Mouse (Mus musculus) hindbrain, embryonic 11.5 days (tissue): ENCODE data around the gene Hnrnpr. TPM values are rescaled to one million over a fixed set of nuclear protein-coding genes. Genes with fewer than 3 reads are reported as not detected.

ENCODE experiments used
- ATAC-seq: fragments of 200-750 bp; cut with Nextera tagmentation; 2 replicates; pipeline ENCODE4 v1.8.0; 2017; ENCODE audit warnings: mild to moderate bottlenecking, moderate TSS enrichment, moderate library complexity; ENCODE audit not compliant: low FRiP score
- DNase-seq: peaks from one replicate; pipeline ENCODE4 v3.0.0-alpha.2; 2015; ENCODE audit warnings: low spot score
- H3K27ac ChIP-seq: fragments of 300-500 bp; sonication (generic); 2 replicates; pipeline ENCODE4 v1.5.1; 2014; ENCODE audit warnings: mild to moderate bottlenecking, low read depth, low read length
- H3K27me3 ChIP-seq: fragments of 300-500 bp; sonication (generic); 2 replicates; pipeline ENCODE4 v1.6.1; 2014; ENCODE audit warnings: mild to moderate bottlenecking, low read length, moderate library complexity, mixed read lengths; ENCODE audit not compliant: control insufficient read depth, insufficient read depth
- H3K36me3 ChIP-seq: fragments of 300-500 bp; sonication (generic); 2 replicates; pipeline ENCODE4 v1.6.1; 2014; ENCODE audit warnings: mild to moderate bottlenecking, low read length, moderate library complexity, mixed read lengths; ENCODE audit not compliant: control insufficient read depth, insufficient read depth
- H3K4me1 ChIP-seq: fragments of 300-500 bp; sonication (generic); replicated peaks from 2 replicates; pipeline ENCODE4 v1.6.1; 2014; ENCODE audit warnings: low read length, mixed read lengths; ENCODE audit not compliant: control insufficient read depth, insufficient read depth
- H3K4me2 ChIP-seq: fragments of 300-500 bp; sonication (generic); replicated peaks from 2 replicates; pipeline ENCODE4 v1.6.1; 2014; ENCODE audit warnings: mild to moderate bottlenecking, low read depth, low read length
- H3K4me3 ChIP-seq: fragments of 300-500 bp; sonication (generic); 2 replicates; pipeline ENCODE4 v1.5.1; 2014; ENCODE audit warnings: low read depth, low read length
- H3K9ac ChIP-seq: fragments of 300-500 bp; sonication (generic); 2 replicates; pipeline ENCODE4 v1.6.1; 2014; ENCODE audit warnings: low read depth, low read length
- H3K9me3 ChIP-seq: fragments of 300-500 bp; sonication (generic); 2 replicates; pipeline ENCODE4 v1.6.1; 2016; ENCODE audit warnings: low read length; ENCODE audit not compliant: control insufficient read depth
- WGBS: fragments of 180-500 bp; shearing (Covaris S2); extraction: QIAGEN DNeasy Blood & Tissue Kit; methylation state at CpG from one replicate; pipeline ENCODE4 v1.1.7; 2014; 5-methylcytosine and 5-hydroxymethylcytosine counted together
- polyA plus RNA-seq: library from polyadenylated mRNA; unstranded; fragments of >200 nt; fragmentation: Nextera tagmentation; extraction: Ambion mirVana; gene quantifications from 2 replicates; pipeline ENCODE4 v1.2.1, GENCODE M21; 2014

The Hnrnpr gene
- polyA plus RNA-seq, 1 experiment from 2014 or later, result 200 TPM

GRCm38 (mm10) chr4:136282621-136283480 lies 27.9 kb upstream of the Hnrnpr start:
- H3K4me2 ChIP-seq, result no peak overlapping the region
- DNase-seq, result peak; percentile 60
- H3K4me1 ChIP-seq, result peaks cover 10% of the 10 kb centered on the region; the same call in 1 of the 2 replicates
- H3K9ac ChIP-seq, result peak overlapping the region; percentile 16; the same call in 1 of the 2 replicates
- H3K9me3 ChIP-seq, result no peaks in the 10 kb centered on the region
- H3K36me3 ChIP-seq, result no peaks in the 10 kb centered on the region
- no peaks in the 10 kb centered on the region for H3K27me3 ChIP-seq
- H3K27ac ChIP-seq, result no peak overlapping the region
- no peak for ATAC-seq
- 28% methylated on average over 10 of the region's 10 CpGs for WGBS
- no peak overlapping the region for H3K4me3 ChIP-seq

GRCm38 (mm10) chr4:136283783-136284182 lies 27.0 kb upstream of the Hnrnpr start:
- Histone ChIP-seq H3K27ac (no peak overlapping the region), H3K4me3 (no peak overlapping the region), H3K4me2 (no peak overlapping the region), H3K27me3 (peaks cover 1% of the 10 kb centered on the region), H3K9me3 (no peaks in the 10 kb centered on the region), H3K36me3 (0 out of 2 replicates have a peak, but pooled peaks cover 5% of the 10 kb centered on the region), H3K9ac (no peak overlapping the region), H3K4me1 (peaks cover 10% of the 10 kb centered on the region; the same call in 1 of the 2 replicates)
- ATAC-seq, result no peak
- 14% methylated on average over 2 of the region's 2 CpGs for WGBS
- peak; percentile 22 for DNase-seq

GRCm38 (mm10) chr4:136284455-136284854 lies 26.3 kb upstream of the Hnrnpr start, which contains the start of gene Zfp46:
Gene Zfp46 (plus strand): TSS chr4:136284683.
- Histone ChIP-seq H3K4me1 (peaks cover 10% of the 10 kb centered on the region; the same call in 1 of the 2 replicates), H3K9me3 (no peaks in the 10 kb centered on the region), H3K27me3 (peaks cover 6% of the 10 kb centered on the region), H3K36me3 (0 out of 2 replicates have a peak, but pooled peaks cover 5% of the 10 kb centered on the region), H3K4me3 (peak within 1 kb of the TSS; percentile 44), H3K4me2 (peak within 1 kb of the TSS; percentile 67), H3K27ac (peak within 1 kb of the TSS; percentile 86), H3K9ac (peak within 1 kb of the TSS; percentile 68)
- DNase-seq (no peak), ATAC-seq (no peak)
- 49% methylated on average over 5 of the region's 5 CpGs for WGBS

GRCm38 (mm10) chr4:136284891-136285290 lies 25.9 kb upstream of the Hnrnpr start:
- WGBS, result 48% methylated on average over 6 of the region's 6 CpGs
- H3K9ac ChIP-seq, result peak overlapping the region; percentile 68
- 0 out of 2 replicates have a peak, but pooled peaks cover 6% of the 10 kb centered on the region for H3K36me3 ChIP-seq
- peak overlapping the region; percentile 86 for H3K27ac ChIP-seq
- no peak for DNase-seq
- H3K27me3 ChIP-seq, result peaks cover 10% of the 10 kb centered on the region
- H3K4me2 ChIP-seq, result peak overlapping the region; percentile 67
- H3K4me3 ChIP-seq, result peak overlapping the region; percentile 44
- no peaks in the 10 kb centered on the region for H3K9me3 ChIP-seq
- ATAC-seq, result no peak; the same call in 1 of the 2 replicates
- H3K4me1 ChIP-seq, result peaks cover 12% of the 10 kb centered on the region

- Histone ChIP-seq H3K9ac (peak overlapping the region; percentile 68), H3K4me3 (peak overlapping the region; percentile 44), H3K36me3 (peaks cover 9% of the 10 kb centered on the region; the same call in 1 of the 2 replicates), H3K27ac (peak overlapping the region; percentile 86), H3K4me1 (peaks cover 17% of the 10 kb centered on the region), H3K9me3 (no peaks in the 10 kb centered on the region), H3K4me2 (peak overlapping the region; percentile 67), H3K27me3 (peaks cover 15% of the 10 kb centered on the region)
- WGBS, result under 1% methylated on average over 25 of the region's 25 CpGs
- ATAC-seq, result peak; percentile 95
- peak; percentile 93 for DNase-seq
These were observed 25.4 kb upstream of the Hnrnpr start for GRCm38 (mm10) chr4:136285348-136285810.

- peaks cover 21% of the 10 kb centered on the region for H3K4me1 ChIP-seq
These were observed 24.9 kb upstream of the Hnrnpr start for GRCm38 (mm10) chr4:136285811-136286371.

GRCm38 (mm10) chr4:136289918-136290780 lies 20.6 kb upstream of the Hnrnpr start:
- Histone ChIP-seq H3K27me3 (peaks cover 18% of the 10 kb centered on the region), H3K9me3 (no peaks in the 10 kb centered on the region), H3K4me2 (peak overlapping the region; percentile 16), H3K36me3 (peaks cover 13% of the 10 kb centered on the region; the same call in 1 of the 2 replicates), H3K27ac (no peak overlapping the region), H3K4me1 (peaks cover 13% of the 10 kb centered on the region; the same call in 1 of the 2 replicates), H3K9ac (no peak overlapping the region; the same call in 1 of the 2 replicates), H3K4me3 (peak overlapping the region; percentile 15; the same call in 1 of the 2 replicates)
- ATAC-seq, result no peak
- DNase-seq, result peak; percentile 54
- WGBS, result 21% methylated on average over 66 of the region's 66 CpGs

More at GRCm38 (mm10) chr4:136285811-136286371, 24.9 kb upstream of the Hnrnpr start:
- Histone ChIP-seq H3K4me2 (peak overlapping the region; percentile 67), H3K9me3 (no peaks in the 10 kb centered on the region), H3K36me3 (peaks cover 10% of the 10 kb centered on the region; the same call in 1 of the 2 replicates), H3K9ac (peak overlapping the region; percentile 69), H3K27me3 (peaks cover 18% of the 10 kb centered on the region), H3K27ac (peak overlapping the region; percentile 86), H3K4me3 (peak overlapping the region; percentile 44)
- ATAC-seq, result peak; percentile 92
- peak; percentile 95 for DNase-seq
- WGBS, result under 1% methylated on average over 29 of the region's 29 CpGs
